Mouse (Mus musculus) MEL (cell line): ENCODE data around the gene Art3. TPM values are rescaled to one million over a fixed set of nuclear protein-coding genes. Genes with fewer than 3 reads are reported as not detected.
A peak's percentile ranks its signal among the peaks of the same experiment; 100 is the strongest.

Source experiments
- DNase-seq: peaks from one replicate; pipeline ENCODE4 v3.0.0; 2011; ENCODE audit warnings: low read depth, low spot score
- H3K27ac ChIP-seq: 2 replicates; pipeline ENCODE4 v1.5.1; 2012; ENCODE audit warnings: low read depth, mild to moderate bottlenecking, control low read depth, low read length, moderate library complexity; ENCODE audit not compliant: control insufficient read depth
- H3K27me3 ChIP-seq, 2 experiments: fragments of 150-350 bp in 1 of 2; sonication (generic) in 1 of 2; 2 replicates each; pipeline ENCODE4 v1.6.1; 2012; ENCODE audit warnings: low read length in 2 of 2, mild to moderate bottlenecking in 2 of 2, improper control_type of control experiment in 1 of 2, moderate library complexity in 1 of 2; ENCODE audit not compliant: insufficient read depth in 2 of 2, control insufficient read depth in 1 of 2
- H3K36me3 ChIP-seq, 2 experiments: 2 replicates each; pipeline ENCODE4 v1.6.1; 2012 to 2014; ENCODE audit warnings: low read length in 2 of 2, improper control_type of control experiment in 1 of 2, inconsistent platforms in 1 of 2, mild to moderate bottlenecking in 1 of 2; ENCODE audit not compliant: insufficient read depth in 2 of 2, control insufficient read depth in 1 of 2
- H3K4me1 ChIP-seq, 2 experiments: fragments of 150-350 bp in 1 of 2; sonication (generic) in 1 of 2; 2 replicates each; pipeline ENCODE4 v1.6.1; 2012; ENCODE audit warnings: low read length in 2 of 2, improper control_type of control experiment in 1 of 2, mild to moderate bottlenecking in 1 of 2; ENCODE audit not compliant: insufficient read depth in 2 of 2, control insufficient read depth in 1 of 2
- H3K4me3 ChIP-seq, 2 experiments: fragments of 150-350 bp in 1 of 2; sonication (generic) in 1 of 2; 2 replicates each; pipeline ENCODE4 v1.5.1; 2012; ENCODE audit warnings: low read depth in 2 of 2, low read length in 2 of 2, mild to moderate bottlenecking in 2 of 2, moderate library complexity in 2 of 2, control low read depth in 1 of 2, improper control_type of control experiment in 1 of 2; ENCODE audit not compliant: control insufficient read depth in 1 of 2, insufficient read depth in 1 of 2
- H3K79me2 ChIP-seq: 2 replicates; pipeline ENCODE4 v1.6.1; 2012; ENCODE audit warnings: mild to moderate bottlenecking, low read length, moderate library complexity; ENCODE audit not compliant: control insufficient read depth, poor library complexity, insufficient read depth
- H3K9ac ChIP-seq: 2 replicates; pipeline ENCODE4 v1.6.1; 2012; ENCODE audit warnings: low read depth, mild to moderate bottlenecking, control low read depth, low read length, moderate library complexity; ENCODE audit not compliant: control insufficient read depth, poor library complexity, severe bottlenecking
- H3K9me3 ChIP-seq: fragments of 150-350 bp; sonication (generic); replicated peaks from 2 replicates; pipeline ENCODE4 v1.6.1; 2012; ENCODE audit warnings: mild to moderate bottlenecking, low read length, improper control_type of control experiment, moderate library complexity; ENCODE audit not compliant: insufficient read depth
- CHD1 ChIP-seq: IDR thresholded peaks from 2 replicates; pipeline ENCODE4 v1.6.1; 2012; ENCODE audit warnings: low read depth, mild to moderate bottlenecking, inconsistent platforms, low read length, improper control_type of control experiment
- CTCF ChIP-seq, 3 experiments: IDR thresholded peaks in 2 of 3; conservative IDR thresholded peaks in 1 of 3; 2 replicates each; pipeline ENCODE4 v1.5.1; 2011 to 2012; ENCODE audit warnings: low read length in 3 of 3, low read depth in 2 of 3, mild to moderate bottlenecking in 2 of 3, improper control_type of control experiment in 1 of 3, inconsistent platforms in 1 of 3, mixed read lengths in 1 of 3, moderate library complexity in 1 of 3; ENCODE audit not compliant: control insufficient read depth in 1 of 3, insufficient read depth in 1 of 3, poor library complexity in 1 of 3, severe bottlenecking in 1 of 3
- ETS1 ChIP-seq: IDR thresholded peaks from 2 replicates; pipeline ENCODE4 v1.6.1; 2012; ENCODE audit warnings: low read depth, mild to moderate bottlenecking, inconsistent platforms, low read length, improper control_type of control experiment, moderate library complexity
- GABPA ChIP-seq: IDR thresholded peaks from 2 replicates; pipeline ENCODE4 v1.6.1; 2012; ENCODE audit warnings: low read depth, mild to moderate bottlenecking, inconsistent platforms, low read length, improper control_type of control experiment, moderate library complexity
- MAFK ChIP-seq: IDR thresholded peaks from 2 replicates; pipeline ENCODE4 v1.6.1; 2011; ENCODE audit warnings: low read depth, mild to moderate bottlenecking, low read length, improper control_type of control experiment, borderline replicate concordance
- MAZ ChIP-seq: IDR thresholded peaks from 2 replicates; pipeline ENCODE4 v1.6.1; 2012; ENCODE audit warnings: low read depth, mild to moderate bottlenecking, inconsistent platforms, low read length, improper control_type of control experiment
- MYC ChIP-seq: IDR thresholded peaks from 2 replicates; pipeline ENCODE4 v1.6.1; 2011; ENCODE audit warnings: low read depth, mild to moderate bottlenecking, low read length, improper control_type of control experiment, moderate library complexity
- POLR2AphosphoS2 ChIP-seq: IDR thresholded peaks from 2 replicates; pipeline ENCODE4 v1.6.1; 2011; ENCODE audit warnings: low read length, improper control_type of control experiment
- POLR2AphosphoS5 ChIP-seq: IDR thresholded peaks from 2 replicates; pipeline ENCODE4 v1.6.1; 2012; ENCODE audit warnings: low read depth, borderline replicate concordance, mild to moderate bottlenecking, inconsistent platforms, low read length, moderate library complexity, mixed read lengths
- SMC3 ChIP-seq: IDR thresholded peaks from 2 replicates; pipeline ENCODE4 v1.6.1; 2011; ENCODE audit warnings: low read depth, low read length, improper control_type of control experiment
- TBP ChIP-seq: IDR thresholded peaks from 2 replicates; pipeline ENCODE4 v1.8.0; 2011; ENCODE audit warnings: low read depth, low read length, improper control_type of control experiment
- USF2 ChIP-seq, 2 experiments: IDR thresholded peaks; 2 replicates each; pipeline ENCODE4 v1.6.1; 2011 to 2012; ENCODE audit warnings: improper control_type of control experiment in 2 of 2, low read length in 2 of 2, borderline replicate concordance in 1 of 2, inconsistent platforms in 1 of 2, low read depth in 1 of 2, mild to moderate bottlenecking in 1 of 2; ENCODE audit not compliant: insufficient read depth in 1 of 2
- polyA plus RNA-seq, 2 experiments: library from polyadenylated mRNA; stranded (reverse) in 1 of 2; unstranded in 1 of 2; fragments of >175 nt in 1 of 2; fragments of >200 nt in 1 of 2; gene quantifications; 2 replicates each; pipeline versions ENCODE4 v1.2.1 to v1.2.4; 2012; ENCODE audit warnings: low replicate concordance in 2 of 2, low read depth in 1 of 2; ENCODE audit not compliant: insufficient read length in 2 of 2, insufficient read depth in 1 of 2, missing spikeins in 1 of 2
- total RNA-seq: library from RNA; depleted of rRNA; stranded (reverse); fragments of 300-350 nt; gene quantifications from 2 replicates; pipeline ENCODE4 v1.2.3, GENCODE M21; 2012

The Art3 gene
- total and polyA plus RNA-seq, 3 experiments = not detected

DNA sequence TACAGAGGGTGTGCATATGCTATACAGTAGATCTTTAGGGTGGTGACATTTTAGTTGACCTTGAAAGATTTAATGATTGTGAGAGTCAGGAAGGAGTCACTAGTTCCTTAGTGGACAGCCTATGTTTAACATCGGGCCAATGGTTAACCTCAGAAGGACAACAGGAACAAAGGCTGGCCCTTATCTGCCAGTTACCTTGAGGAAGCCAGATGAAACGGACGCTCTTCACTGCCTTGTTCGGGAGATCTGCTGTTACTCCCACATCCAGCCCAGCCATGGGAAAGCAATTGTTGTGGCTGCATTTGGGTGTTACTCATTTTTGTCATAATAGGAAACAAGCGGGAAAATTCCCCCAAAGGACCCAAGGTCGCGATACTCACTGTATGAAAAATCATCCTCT lies 17.9 kb upstream of the Art3 start:
- H3K4me1 ChIP-seq = peaks cover 0 to under 1% of the 10 kb centered on the region in 2 experiments; a peak in 2 of 4 replicates
- TF ChIP-seq TBP (no peak), MAFK (no peak), CHD1 (no peak), SMC3 (no peak)

DNA sequence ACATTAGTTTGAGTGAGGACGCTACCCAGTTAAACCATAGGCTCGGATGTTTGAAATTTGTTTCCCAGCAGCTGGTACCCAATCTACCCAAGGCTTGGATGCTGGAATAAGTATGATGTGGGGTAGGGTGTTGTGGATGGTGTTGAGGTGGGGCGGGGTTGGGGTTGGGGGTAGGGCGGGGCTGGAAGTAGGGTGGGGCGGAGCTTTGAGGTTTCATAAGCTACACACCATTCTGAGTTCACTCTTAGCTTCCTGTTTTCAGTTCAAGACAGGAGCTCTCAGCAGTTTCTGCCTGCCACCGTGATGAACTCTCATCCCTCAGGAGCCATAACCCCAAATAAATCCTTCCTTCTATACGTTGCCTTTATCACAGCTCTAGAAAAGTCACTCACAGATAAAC lies 13.5 kb upstream of the Art3 start:
- no peaks in the 10 kb centered on the region; a peak in 1 of 4 replicates for H3K4me1 ChIP-seq
- H3K9me3 ChIP-seq = no peaks in the 10 kb centered on the region
- DNase-seq = peak; percentile 71
- TF ChIP-seq MAFK (no peak), CTCF (IDR thresholded peaks at IDR 0.05 in 2 of 3, conservative IDR thresholded peaks at IDR 0.05 in 1 of 3; ENCODE audit: control insufficient read depth in 1 of 3, insufficient read depth in 1 of 3, low read depth in 2 of 3, low read length in 3 of 3, poor library complexity in 1 of 3, severe bottlenecking in 1 of 3) (no peak), POLR2AphosphoS5 (no peak), GABPA (no peak), ETS1 (no peak), POLR2AphosphoS2 (no peak), MAZ (no peak), CHD1 (no peak)
- TF ChIP-seq, all 39 proteins: peak for 0
- Histone ChIP-seq H3K79me2 (no peaks in the 10 kb centered on the region), H3K4me3 (no peak overlapping the region), H3K9ac (no peak overlapping the region), H3K27me3 (peaks cover 0 to 1% of the 10 kb centered on the region in 2 experiments; a peak in 2 of 4 replicates), H3K36me3 (no peaks in the 10 kb centered on the region), H3K27ac (no peak overlapping the region)

More for the DNA sequence above, 17.9 kb upstream of the Art3 start:
- Histone ChIP-seq H3K79me2 (peaks cover 10% of the 10 kb centered on the region), H3K9me3 (no peaks in the 10 kb centered on the region), H3K36me3 (peaks cover 0 to under 1% of the 10 kb centered on the region in 2 experiments; a peak in 2 of 4 replicates), H3K4me3 (no peak overlapping the region), H3K27ac (no peak overlapping the region), H3K9ac (no peak overlapping the region), H3K27me3 (no peaks in the 10 kb centered on the region; a peak in 1 of 4 replicates)
- DNase-seq = peak; percentile 22

DNA sequence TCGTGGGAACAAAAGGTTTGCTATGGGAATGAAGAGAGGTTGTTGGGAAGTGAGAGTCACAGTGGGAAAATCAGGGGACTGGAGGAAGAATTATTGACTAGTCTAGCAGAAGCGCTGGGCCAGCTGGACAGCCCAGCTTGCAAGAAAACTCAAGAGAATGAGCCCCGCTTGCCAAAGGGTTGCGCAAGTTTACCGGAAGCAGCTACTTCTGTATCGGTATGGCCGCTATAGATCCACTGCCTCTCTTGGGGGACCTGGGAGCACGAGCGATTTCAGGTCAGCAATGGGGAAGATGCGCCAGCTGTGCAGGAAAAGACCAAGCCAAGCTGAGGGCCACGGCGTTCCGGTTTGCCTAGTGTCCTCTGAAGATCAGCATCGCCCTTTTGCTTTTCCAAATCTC lies 13.0 kb upstream of the Art3 start:
- no peaks in the 10 kb centered on the region for H3K36me3 ChIP-seq
- TF ChIP-seq USF2 (IDR thresholded peaks at IDR 0.05; ENCODE audit: borderline replicate concordance in 1 of 2, insufficient read depth in 1 of 2, low read depth in 1 of 2, low read length in 2 of 2) = no peak
- no peak for TF ChIP-seq CHD1
- TF ChIP-seq MYC = no peak
- peaks cover 0 to 2% of the 10 kb centered on the region in 2 experiments; a peak in 2 of 4 replicates for H3K4me1 ChIP-seq
- no peak for DNase-seq
- peaks cover 0 to 1% of the 10 kb centered on the region in 2 experiments; a peak in 2 of 4 replicates for H3K27me3 ChIP-seq
- no peak overlapping the region for H3K4me3 ChIP-seq
- H3K9ac ChIP-seq = no peak overlapping the region
- no peaks in the 10 kb centered on the region for H3K9me3 ChIP-seq
- no peak overlapping the region for H3K27ac ChIP-seq
- no peaks in the 10 kb centered on the region for H3K79me2 ChIP-seq
